Mouse (Mus musculus): ENCODE measurements around the gene Zfpm1.
A peak's percentile ranks its signal among the peaks of the same experiment; 100 is the strongest.

DNA sequence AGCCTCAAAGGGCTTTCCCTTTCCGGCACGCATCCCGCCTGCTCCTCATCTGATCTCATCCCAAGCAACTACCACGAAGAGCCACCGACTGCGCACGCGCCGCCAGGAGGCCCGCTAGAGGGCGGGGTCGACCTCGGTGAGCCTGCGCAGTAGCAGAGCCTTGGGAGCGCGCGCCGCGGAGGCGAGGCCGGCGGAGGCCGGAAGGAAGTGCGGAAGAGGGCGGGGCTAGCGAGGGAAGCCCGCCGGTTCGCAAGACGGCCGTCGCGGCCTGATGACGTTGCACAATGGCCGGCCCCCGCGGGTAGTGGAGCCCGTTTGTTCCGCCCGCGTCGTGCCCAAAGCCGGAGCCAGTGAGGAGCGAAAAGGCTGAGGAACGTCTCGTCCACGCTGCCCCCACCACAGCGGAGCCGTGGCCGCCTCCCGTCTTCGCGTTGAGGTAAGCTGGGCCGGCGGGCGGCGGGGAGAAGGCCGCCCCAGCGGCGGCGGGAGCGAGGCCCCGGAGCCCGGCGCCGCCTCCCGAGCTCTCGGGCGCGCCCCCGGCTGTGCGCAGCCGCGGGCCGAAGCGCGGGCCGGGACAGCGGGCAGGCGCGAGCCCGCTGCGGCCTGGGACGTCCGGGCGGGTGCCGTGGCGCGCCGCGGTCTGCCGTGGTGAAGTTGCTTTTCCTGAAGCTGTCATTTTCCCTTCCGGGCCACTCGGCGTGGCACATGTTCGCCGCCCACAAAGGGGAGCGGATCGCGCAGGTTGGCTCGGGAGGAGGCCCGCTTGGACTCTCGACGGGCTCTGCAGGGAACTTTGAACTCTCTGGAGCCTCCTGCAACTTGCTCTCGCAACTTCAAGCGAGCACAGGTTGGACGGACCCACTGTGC is 94.7 kb downstream of the Zfpm1 start, which contains the start of gene Zc3h18:
- TF ChIP-seq CTCF (IDR thresholded peaks at IDR 0.05; ENCODE audit: extremely low read depth, insufficient read depth, low read length) (no peak), POLR2A (IDR thresholded peaks at IDR 0.05; ENCODE audit: extremely low read depth, insufficient read depth, low read length) (peak; percentile 87)

All from cortical plate, adult 2 months (tissue).